Mouse (Mus musculus) c-Kit-positive CD71-negative TER-119-negative erythroid progenitor cells, embryonic 14.5 days (primary cell): Measurements from ENCODE around the gene Cers5.
"Not testable (repeated sequence)": the region's sequence is repeated elsewhere in the genome, so short reads cannot be mapped to it uniquely, and the experiment has no call there.

Experiments
- DNase-seq: peaks from one replicate; pipeline ENCODE4 v3.0.0-alpha.2; 2013; ENCODE audit warnings: low read depth

Cers5 gene

GRCm38 (mm10) chr15:99790464-99790863 lies 17.8 kb upstream of the Cers5 start:
- no peak for DNase-seq

- no peak for DNase-seq
Observed at GRCm38 (mm10) chr15:99787625-99788120, 15.0 kb upstream of the Cers5 start.

- no peak for DNase-seq
Observed at GRCm38 (mm10) chr15:99778677-99779335, 6.1 kb upstream of the Cers5 start.

GRCm38 (mm10) chr15:99778148-99778547 lies 5.5 kb upstream of the Cers5 start:
- DNase-seq: peak; percentile 41

DNA sequence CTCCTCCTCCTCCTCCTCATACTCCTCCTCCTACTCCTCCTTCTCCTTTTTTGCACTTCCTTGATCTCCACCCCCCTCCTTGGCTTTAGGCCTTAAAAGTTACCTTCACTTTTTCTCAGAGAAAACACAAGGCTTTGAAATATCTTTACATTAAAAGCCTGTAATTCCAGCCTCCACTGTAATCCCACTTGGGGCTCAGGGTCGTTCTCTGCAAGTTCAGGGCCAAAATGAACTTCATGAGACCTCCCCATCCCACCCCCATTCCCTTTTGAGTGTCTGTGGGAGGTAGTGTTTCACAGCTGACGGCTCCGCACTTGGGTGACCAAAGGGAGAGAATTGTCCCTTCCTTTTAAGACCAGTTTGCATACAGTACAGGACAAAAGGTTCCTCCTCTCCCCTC lies 240 bp upstream of the Cers5 start:
- no peak for DNase-seq

GRCm38 (mm10) chr15:99772277-99772880 lies 306 bp downstream of the Cers5 start:
- peak; percentile 63 for DNase-seq

DNA sequence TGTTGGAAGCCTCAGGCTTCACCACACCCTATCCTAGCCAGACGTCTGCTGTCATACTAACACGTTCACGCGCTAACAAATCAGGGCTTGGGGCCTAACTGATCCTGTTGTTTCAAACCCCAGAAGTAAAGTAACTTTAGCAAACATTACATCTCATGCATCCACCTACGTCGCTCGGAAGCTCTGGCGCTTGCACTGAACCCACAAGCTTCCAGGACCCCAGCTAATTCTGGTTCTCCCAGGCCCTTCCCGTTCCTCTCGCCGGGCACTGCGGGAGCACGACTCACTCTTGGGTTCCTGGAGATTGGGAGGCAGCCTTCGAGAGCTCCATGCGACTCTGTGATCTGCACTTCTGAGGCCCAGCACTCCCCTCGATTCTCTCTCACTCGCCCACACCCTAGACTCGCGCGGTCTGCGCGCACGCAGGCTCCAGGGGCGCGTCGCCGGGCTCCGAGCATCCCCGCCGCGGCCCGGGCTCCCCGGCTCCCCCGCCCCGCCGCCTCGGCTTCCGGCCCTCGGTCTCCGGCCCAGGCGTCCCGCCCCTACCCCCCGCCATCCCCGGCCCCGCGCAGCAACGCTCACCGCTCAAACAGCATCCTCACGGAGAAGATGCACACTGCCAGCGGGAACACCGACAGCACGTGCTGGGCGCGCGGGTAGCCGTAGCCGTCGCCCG lies 946 bp downstream of the Cers5 start:
- DNase-seq: no peak

DNA sequence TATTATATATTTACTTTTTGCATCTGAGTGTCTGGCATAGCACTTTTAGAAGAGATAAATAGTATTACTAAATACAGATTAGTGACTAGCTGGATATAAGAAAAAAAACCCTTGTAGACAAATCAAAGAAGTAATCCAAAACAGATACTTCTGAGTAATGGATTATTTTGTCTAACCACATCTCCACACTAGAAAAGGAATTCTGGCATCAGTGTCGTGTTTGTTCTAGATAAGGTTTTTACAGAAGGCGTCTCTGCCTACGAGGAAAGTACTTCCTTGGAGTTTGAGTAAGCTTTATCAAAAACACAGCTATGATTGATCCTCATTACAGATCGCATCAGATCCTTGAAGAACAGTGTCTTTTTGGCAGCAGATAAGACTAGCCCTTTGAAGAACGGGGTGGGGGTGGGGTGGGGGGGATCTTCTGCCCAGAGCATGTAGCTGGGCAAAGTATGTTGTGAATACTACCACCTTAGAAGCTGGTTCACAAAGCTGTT lies 1.6 kb downstream of the Cers5 start:
- no peak for DNase-seq

DNA sequence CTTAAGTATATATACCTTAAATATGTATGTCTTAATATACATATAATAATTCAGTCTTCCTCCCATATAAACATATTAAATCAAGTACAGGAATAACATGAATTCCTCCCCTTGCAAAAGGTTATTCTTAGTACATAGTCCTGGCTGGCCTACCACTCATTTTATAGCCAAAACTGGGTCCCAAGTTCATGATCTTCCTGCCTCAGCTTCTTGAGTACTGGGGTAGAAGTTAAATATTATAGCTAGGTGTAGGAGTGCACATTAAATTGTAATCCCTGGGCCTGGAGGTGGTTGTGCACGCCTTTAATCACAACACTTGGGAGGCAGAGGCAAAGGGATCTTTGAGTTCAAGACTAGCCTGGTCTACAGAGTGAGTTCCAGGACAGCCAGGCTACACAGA lies 3.9 kb downstream of the Cers5 start:
- no peak for DNase-seq

GRCm38 (mm10) chr15:99767467-99767866 lies 5.2 kb downstream of the Cers5 start:
- no peak for DNase-seq

GRCm38 (mm10) chr15:99754204-99754603 lies 18.5 kb downstream of the Cers5 start:
- no peak for DNase-seq

DNA sequence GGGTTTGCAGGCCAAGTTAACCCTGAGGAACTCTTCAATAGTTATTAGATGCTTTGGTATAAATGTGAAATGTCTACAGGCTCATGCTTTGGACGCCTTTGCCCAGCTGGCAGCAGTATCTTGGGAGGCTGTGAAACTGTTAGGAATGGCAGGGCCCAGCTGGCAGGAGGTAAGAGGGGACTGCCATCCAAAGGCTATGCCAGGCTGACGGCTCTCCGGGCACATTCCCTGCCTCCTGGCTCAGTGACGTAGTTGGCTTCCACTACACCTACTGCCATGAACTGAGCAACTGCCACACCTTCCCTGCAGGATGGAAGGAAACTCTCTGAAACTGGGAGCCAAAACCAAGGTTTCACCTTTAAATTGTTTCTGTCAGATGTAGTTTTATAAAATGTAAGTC lies 32.5 kb downstream of the Cers5 start:
- DNase-seq: no peak

- DNase-seq: no peak
Observed at GRCm38 (mm10) chr15:99736675-99737074, 36.0 kb downstream of the Cers5 start.

DNA sequence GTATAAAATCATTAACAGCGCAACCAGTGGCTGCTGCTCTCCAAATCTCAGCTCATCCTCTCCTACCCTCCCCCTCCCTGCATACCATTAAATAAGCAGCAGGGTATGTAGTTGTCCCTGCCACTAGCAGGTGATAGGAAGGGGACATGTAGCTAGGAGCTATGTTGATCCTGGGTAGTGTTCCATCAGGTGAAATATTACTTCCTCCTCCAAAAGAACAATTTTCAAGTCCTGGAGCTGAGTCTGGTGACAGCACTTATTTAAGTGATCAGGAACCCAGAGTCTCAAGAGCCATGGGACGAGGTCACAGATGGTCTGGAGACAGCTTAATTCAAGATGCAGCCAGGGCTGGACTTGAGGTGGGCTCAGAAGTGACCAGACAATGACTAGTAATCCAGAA lies 37.1 kb downstream of the Cers5 start:
- no peak for DNase-seq

- DNase-seq: no peak
Observed at GRCm38 (mm10) chr15:99733186-99733585, 39.5 kb downstream of the Cers5 start.

GRCm38 (mm10) chr15:99731678-99732077 lies 41.0 kb downstream of the Cers5 start:
- no peak for DNase-seq

GRCm38 (mm10) chr15:99731167-99731566 lies 41.5 kb downstream of the Cers5 start:
- DNase-seq: no peak

GRCm38 (mm10) chr15:99729056-99729783 lies 43.5 kb downstream of the Cers5 start:
- DNase-seq: no peak

- DNase-seq: no peak
Observed at GRCm38 (mm10) chr15:99728211-99728610, 44.5 kb downstream of the Cers5 start.

GRCm38 (mm10) chr15:99727525-99727924 lies 45.2 kb downstream of the Cers5 start:
- DNase-seq: no peak

DNA sequence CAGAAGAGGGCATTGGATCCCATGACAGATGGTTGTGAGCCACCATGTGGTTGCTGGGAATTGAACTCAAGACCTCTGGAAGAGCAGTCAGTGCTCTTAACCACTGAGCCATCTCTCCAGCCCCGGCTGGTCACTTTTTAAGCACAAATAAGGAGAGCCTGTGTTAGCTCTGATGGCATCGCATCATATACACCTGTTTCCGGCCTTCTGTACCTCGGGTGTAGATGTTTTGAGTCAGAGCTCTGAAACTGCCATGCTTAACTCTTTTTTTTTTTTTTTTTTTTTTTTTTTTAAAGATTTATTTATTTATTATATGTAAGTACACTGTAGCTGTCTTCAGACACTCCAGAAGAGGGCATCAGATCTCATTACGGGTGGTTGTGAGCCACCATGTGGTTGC lies 45.6 kb downstream of the Cers5 start:
- not testable (repeated sequence) for DNase-seq

GRCm38 (mm10) chr15:99726549-99726948 lies 46.1 kb downstream of the Cers5 start:
- DNase-seq: no peak
